Mouse (Mus musculus) yolk sac, embryonic 10.5 days (tissue): ENCODE results near the gene Trap1.
"Not testable (repeated sequence)": the region's sequence is repeated elsewhere in the genome, so short reads cannot be mapped to it uniquely, and the experiment has no call there.

Source experiments
- DNase-seq: peaks from one replicate; pipeline ENCODE4 v3.0.0-alpha.2; 2017; ENCODE audit warnings: low spot score

Gene Trap1

DNA sequence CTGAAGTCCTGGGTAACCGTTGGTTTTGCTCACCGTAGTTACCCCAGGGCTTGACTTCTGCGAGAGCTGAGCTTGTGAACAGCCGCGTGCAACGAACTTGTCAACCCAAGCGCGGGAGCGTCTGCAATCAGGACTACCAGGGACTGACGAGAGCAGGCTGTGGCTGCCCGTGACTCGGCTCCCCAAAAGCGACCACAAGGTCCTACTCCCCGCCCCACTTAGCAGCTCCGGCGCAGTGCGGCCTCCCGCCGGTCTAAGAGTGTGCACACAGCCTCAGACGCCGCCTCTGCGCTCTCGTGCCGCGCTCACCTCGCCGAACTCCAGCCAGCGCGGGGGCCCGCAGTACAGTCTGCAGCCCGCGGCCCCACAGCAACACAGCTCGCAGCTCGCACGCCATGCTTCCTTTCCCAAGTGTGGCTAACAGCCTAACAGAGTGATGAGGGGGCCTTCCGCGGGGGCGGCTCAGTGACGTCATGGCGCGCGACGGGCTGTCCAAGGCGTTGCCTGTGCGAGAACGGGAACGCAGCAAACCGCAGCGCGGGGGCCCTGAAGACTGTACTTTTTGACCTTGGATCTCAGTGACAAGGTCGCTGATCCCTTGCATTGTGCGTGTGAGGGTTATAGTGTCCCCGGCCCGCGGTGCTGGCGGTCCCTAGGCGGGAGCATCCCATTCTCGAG, at the start of gene Trap1:
Gene Trap1, minus strand, starts transcription at position 444 of the 678 bp plus-strand sequence.
- peak; percentile 93 for DNase-seq

GRCm38 (mm10) chr16:4117072-4117471, 39.4 kb upstream of the Trap1 start:
- no peak for DNase-seq

- DNase-seq, result no peak
Measured at GRCm38 (mm10) chr16:4100374-4100773, 22.7 kb upstream of the Trap1 start.

- DNase-seq, result no peak
Measured at GRCm38 (mm10) chr16:4097521-4097920, 19.9 kb upstream of the Trap1 start.

- DNase-seq, result no peak
Measured at GRCm38 (mm10) chr16:4096898-4097297, 19.3 kb upstream of the Trap1 start.

DNA sequence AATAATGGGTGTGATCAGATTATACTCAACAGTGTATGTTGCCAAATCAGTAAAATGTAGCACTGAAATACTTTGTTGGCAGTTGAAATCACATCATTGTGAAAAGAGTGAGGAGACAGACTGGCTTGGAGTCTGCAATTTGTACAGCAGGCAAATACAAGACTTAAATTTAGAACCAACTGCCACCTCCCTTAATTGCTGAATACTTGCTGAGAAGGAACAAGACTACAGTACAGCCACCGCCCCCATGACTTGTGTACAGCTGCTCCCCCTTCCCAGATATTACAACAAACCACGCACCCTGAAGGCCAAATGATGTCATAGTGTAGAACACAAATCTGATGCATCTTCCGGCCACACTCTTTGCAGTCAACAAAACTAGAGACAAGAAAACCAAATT, 18.5 kb upstream of the Trap1 start:
- no peak for DNase-seq

DNA sequence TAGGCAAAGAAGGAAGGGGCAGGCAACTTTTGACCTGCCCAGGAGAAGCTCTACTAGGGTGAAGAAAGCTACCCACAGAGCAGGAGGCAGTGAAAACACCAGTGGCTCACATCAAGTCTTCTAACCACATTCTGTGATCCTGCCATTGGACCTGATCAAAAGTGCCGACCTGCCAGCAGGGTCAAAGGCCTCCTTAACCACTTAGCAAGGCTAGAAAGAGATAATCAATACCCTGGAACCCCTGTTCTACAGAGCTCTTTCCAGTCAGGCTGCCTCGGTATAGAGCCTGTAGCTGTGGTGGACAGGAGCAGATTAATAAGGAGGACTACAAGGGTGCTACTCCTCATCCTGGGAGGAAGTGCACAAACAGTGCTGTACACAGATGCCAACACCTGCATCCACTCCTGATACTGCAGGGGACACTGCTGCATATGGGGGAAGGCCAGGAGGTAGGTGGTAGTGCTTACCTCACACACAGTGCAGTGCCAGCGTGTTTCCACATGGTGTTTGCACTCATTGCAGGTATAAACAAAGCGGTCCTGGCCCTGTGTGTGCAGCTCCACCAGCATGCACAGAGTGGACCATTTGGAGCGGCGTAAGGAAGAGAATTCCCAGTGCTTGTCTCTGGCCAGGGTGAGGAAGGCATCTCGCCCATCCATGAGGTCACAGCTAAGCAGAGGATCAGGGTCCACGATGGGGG, 9.7 kb upstream of the Trap1 start:
- DNase-seq, result no peak

DNA sequence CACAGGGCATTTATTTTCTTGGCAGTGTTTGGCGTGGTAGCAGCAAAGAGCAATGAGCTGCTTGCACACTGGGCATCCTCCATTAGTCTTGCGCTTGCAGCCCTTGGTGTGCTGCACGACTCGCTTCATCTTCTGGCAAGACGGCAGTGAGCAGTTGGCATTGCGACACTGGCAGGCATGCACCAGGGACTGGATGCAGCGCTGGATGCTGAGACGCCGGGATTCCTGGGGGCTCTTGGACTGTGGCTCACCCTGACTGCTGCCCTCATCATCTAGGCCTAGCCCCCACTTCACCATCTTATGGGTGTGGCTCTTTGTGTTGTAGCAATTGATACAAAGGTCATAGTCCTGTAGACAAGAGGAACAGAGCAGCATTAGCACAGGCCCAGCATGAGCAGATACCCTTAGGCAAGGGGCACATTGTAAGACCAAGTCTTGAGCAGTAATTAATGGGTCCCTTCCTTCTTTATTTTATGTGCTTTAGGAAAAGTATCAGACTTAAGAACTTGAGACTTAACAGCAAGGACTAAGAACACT, 8.3 kb upstream of the Trap1 start:
- DNase-seq, result no peak

DNA sequence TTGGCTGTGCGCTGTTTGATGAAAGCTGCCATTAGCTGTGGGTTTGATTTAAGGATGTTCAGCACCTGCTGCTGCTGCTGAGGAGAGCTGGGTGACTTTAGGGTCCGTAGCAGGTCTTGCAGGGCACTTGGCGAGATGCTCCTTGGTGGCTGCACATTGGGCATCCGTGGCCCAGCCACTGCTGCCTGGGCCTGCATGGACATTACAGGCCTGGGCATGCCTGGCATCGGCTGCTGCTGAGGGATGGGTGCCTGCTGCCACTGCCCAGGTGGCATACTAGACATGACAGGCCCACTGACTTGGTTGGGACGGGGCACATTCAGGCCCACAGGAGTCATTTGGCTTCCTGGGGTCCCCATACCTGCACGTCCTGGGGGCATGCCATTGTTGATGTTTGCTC, 7.4 kb upstream of the Trap1 start:
- no peak for DNase-seq

DNA sequence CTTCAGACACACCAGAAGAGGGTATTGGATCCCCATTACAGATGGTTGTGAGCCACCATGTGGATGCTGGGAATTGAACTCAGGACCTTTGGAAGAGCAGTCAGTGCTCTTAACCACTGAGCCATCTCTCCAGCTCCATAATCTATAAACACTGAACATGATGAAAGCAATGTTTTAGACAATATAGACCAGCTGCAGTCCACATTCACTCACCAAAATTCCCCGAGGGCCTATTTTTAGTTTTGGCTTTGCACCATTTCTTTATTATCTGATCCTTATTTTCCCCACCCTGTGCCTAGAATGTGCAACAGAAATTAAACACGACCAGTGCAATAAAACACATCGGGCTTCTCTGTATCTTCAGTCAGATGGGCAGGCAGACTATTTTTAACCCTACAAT, 2.8 kb upstream of the Trap1 start:
- DNase-seq, result not testable (repeated sequence)

GRCm38 (mm10) chr16:4079656-4080055, 2.0 kb upstream of the Trap1 start:
- no peak for DNase-seq

DNA sequence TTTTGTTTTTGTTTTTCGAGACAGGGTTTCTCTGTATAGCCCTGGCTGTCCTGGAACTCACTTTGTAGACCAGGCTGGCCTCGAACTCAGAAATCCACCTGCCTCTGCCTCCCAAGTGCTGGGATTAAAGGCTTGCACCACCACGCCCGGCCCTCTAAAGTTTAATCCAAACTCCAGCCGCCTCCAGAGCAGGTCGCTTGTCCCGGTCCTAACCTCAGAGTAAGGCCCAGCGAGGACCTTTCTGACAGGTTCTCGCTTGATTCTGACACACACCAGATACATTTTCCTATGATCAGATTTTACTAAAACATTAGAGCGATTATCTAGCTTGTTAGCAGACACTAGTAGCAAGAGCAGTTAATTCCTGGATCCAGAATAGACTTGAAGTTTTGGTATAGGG, 675 bp upstream of the Trap1 start:
- not testable (repeated sequence) for DNase-seq

- DNase-seq, result no peak
Measured at GRCm38 (mm10) chr16:4074836-4075235, 2.8 kb downstream of the Trap1 start.

GRCm38 (mm10) chr16:4074297-4074696, 3.3 kb downstream of the Trap1 start:
- DNase-seq, result no peak

DNA sequence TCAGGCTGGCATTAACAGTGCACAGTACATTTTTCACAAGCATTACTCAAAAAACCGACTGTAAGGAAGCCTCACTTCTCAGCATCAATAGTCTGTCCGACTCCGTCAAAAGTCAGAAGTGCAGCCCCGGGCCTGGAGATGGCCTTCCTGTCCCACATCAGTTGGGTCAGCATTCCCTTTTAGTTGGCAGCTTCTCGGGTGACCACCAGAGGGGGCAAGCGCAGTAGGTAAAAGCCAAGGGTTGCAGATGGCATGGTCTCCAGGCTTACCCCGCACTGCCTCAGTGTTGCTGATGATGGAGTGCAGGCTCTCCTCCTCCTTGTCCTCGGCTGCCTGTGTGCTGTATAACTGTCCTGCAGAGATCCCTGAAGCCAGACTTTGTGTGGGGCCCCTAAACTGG, 9.0 kb downstream of the Trap1 start:
- DNase-seq, result no peak

GRCm38 (mm10) chr16:4064945-4065344, 12.7 kb downstream of the Trap1 start:
- no peak for DNase-seq

GRCm38 (mm10) chr16:4053811-4054210, 23.8 kb downstream of the Trap1 start:
- no peak for DNase-seq

DNA sequence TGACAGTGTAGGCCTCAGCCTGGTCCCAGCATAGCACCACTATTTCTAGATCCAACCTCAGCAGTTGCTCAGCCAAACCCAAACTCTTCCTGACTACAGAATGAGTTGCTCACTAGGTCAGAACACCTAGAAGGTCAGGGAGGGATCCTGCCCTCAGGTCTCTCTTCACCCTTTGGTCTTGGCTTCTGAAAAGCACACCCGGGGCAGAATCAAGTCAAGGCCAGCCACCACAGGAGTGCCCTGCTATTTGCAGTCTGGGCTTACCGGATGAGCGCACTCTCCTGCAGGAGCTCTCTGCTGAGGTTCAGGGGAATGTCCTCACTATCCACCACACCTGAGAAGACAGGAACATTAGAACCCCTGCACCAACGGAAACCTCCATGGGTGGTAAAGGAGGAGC, 25.0 kb downstream of the Trap1 start:
- no peak for DNase-seq

DNA sequence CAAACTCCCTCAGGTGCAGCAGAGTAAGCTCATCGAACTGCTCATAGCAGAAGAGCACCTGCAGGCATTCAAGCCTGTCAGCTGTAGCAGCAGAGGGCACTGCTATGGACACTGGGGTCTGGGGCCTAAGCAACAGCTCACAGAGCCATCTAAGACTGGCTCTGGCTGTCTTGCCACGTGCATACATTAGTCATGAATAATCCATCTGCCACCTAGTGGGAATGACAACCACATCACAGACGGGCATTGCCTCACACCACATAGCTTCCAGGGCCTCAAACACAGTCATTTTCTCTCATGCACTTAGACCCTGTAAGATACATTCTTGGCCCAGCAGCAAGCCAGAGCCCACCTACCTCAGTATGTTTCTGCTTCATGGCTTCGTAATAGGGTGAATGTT, 32.1 kb downstream of the Trap1 start:
- no peak for DNase-seq

DNA sequence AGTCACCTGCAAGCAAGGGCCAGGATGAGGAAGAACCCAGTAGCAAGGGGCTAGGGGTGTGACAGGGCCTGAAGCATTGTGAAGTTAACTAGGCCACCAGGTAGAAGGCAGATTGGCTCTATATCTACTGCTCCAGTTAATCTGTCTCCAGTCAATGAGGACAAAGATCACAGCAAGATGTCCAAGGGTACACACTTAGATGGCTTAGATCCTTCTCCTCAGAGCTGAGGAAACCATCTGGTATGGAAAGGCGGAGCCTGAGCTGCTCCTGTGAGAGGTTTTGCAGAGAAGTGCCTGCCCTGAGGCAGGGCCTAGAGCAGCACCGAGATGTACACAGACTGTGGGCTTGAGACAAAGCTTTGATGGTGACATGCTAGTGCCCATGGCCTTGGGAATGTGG, 33.5 kb downstream of the Trap1 start:
- DNase-seq, result no peak

DNA sequence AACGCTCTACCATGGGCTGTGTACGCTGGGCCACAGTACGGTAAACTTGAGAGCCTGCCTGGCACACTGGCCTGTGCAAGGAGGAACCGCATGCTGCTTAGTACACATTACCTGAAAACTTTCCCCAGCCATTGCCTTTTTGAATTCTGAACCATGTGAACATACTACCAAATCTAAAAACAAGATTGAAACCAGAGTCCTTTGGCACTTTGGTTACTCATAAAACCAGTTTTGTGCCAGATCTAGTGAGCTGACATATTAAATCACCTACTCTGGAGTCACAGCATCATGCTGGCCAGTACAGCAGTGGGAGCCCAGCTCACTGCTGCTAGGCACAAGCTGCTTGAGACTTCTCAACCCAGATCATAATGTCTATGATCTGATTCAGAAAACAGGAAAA, 36.0 kb downstream of the Trap1 start:
- no peak for DNase-seq

- DNase-seq, result no peak
Measured at GRCm38 (mm10) chr16:4040206-4040605, 37.4 kb downstream of the Trap1 start.

- no peak for DNase-seq
Measured at GRCm38 (mm10) chr16:4037690-4038089, 39.9 kb downstream of the Trap1 start.

- DNase-seq, result no peak
Measured at GRCm38 (mm10) chr16:4036807-4037206, 40.8 kb downstream of the Trap1 start, which contains the start of gene Dnase1. Gene Dnase1, plus strand, starts transcription at chr16:4036942.
